Mouse (Mus musculus): ENCODE data around the gene Ccsap. TPM values are rescaled to one million over a fixed set of nuclear protein-coding genes. Genes with fewer than 3 reads are reported as not detected.

Gene Ccsap
- total RNA-seq (2023), result 1 to 10 TPM; 5.4 to 5.8 TPM

DNA sequence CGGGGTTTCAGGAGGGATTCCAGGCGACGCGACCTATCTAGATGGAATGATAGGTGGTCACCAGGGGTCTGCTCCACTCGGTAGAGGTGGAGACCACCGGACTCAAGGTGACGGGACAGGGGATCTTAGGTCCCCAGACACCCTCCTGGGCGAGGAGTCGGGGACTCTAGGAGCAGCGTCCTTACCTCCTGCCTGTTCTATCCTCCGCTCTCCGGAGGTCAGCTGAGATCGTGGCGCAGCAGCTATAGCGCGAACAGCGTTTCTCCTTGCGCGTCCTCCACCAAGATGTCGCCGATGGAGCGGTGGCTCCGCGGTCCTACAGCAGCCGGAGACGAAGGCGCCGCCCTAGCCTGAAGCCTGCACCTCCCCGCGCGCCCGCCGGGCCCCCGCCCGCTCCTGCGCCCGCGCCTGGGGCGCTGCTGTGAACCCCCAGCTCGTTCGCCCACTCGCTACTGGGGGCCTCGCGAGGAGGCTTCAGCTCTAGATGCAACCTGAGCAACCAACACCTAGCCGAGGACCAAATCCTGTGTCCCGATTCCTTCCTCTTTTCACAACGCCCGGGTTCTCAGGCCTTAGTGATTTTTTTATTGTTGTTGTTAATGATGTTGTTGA is at the start of gene Ccsap:
Gene Ccsap (minus strand): TSS at position 562 of the 612 bp plus-strand sequence.

DNA sequence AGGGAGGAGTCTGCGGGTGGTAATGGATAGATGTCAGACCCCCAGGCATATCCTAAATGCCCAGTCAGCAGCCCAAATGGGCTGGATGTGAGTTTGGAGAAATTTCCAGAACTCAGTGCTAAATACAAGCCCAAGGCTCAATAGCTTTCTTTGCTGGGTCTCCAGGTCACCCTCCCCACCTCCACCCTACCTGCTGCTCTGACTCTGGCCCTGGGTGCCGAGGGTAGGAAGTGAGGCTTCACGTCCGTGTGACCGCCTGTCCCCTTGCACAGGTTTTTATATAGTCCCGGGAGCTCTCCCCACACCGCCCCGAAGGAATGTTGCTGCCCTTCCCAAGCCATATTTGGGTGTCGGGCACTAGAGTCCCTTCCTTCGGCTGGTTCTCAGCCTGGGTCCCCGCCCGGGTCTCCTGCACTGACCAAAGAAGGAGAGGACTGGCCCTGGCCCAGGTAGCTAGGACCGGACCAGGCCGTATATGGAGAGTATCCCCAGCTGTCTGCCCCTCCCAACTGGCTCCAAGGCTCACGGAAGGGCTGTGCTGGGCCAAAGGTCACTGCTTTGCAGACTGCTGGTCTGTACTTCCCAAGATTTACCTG is 34.6 kb upstream of the Ccsap start, which contains the start of gene Acta1:
Gene Acta1 (minus strand): TSS at position 250 of the 596 bp plus-strand sequence.

DNA sequence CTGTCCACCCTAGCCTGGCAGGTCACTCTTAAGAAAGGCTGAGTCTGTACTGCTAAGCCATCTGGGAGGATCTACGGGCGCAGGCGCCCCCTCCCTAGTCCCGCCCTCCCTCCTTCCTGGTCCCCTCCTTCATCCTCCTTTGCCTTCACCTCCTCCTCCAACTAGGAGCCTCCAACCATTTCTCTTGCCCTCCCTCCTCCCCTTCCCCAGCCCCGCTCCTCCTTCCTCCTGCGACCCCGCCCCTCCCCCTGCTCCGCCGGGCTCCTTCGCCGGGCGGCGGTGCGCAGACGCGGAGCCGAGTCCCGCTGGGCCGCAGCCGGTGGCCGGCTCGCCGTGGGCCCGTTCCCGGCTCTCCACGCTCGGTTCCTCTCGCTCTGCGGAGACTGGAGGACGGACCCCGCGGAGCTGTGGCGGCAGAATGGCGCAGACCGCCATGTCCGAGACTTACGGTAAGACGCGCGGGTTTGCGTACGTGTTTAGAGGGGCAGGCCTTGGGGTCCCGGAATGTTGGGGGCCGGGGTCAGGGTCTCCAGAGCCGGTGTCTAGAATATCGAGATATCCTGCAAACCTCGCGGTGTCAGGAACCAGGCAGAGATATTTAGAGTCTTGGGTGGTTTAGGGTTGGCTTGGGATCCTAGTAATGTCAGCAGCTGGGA is 54.2 kb downstream of the Ccsap start, which contains the start of gene Rab4a:
Gene Rab4a (plus strand): TSS at position 268 of the 656 bp plus-strand sequence.

Other genes starting within 250 kb of the Ccsap start
- 10 to 100 TPM; 44.4 to 48.8 TPM for gene Rhou, start 206.3 kb downstream of the Ccsap start, total RNA-seq (2023)
- gene Rab4a, start 54.2 kb downstream of the Ccsap start, total RNA-seq (2023), result under 1 TPM in 1 of 2 experiments, not detected in 1; 0.71 TPM
- 1 to 10 TPM; 1.7 to 2.7 TPM for gene Acta1, start 34.5 kb upstream of the Ccsap start, total RNA-seq (2023)
- 10 to 100 TPM; 16.5 to 19.6 TPM for gene Nup133, start 89.1 kb upstream of the Ccsap start, total RNA-seq (2023)
- 10 to 100 TPM; 10.3 to 19.7 TPM for gene Abcb10, start 122.9 kb upstream of the Ccsap start, total RNA-seq (2023)
- gene Taf5l, start 161.2 kb upstream of the Ccsap start, total RNA-seq (2023), result 10 to 100 TPM; 15.3 to 15.7 TPM
- gene Urb2, start 161.3 kb upstream of the Ccsap start, total RNA-seq (2023), result 1 to 10 TPM; 6.1 to 6.5 TPM

All from neutrophil, adult 59 days (primary cell).